9 mouse cellular contexts compared by ENCODE assay signal in the genomic region with DNA sequence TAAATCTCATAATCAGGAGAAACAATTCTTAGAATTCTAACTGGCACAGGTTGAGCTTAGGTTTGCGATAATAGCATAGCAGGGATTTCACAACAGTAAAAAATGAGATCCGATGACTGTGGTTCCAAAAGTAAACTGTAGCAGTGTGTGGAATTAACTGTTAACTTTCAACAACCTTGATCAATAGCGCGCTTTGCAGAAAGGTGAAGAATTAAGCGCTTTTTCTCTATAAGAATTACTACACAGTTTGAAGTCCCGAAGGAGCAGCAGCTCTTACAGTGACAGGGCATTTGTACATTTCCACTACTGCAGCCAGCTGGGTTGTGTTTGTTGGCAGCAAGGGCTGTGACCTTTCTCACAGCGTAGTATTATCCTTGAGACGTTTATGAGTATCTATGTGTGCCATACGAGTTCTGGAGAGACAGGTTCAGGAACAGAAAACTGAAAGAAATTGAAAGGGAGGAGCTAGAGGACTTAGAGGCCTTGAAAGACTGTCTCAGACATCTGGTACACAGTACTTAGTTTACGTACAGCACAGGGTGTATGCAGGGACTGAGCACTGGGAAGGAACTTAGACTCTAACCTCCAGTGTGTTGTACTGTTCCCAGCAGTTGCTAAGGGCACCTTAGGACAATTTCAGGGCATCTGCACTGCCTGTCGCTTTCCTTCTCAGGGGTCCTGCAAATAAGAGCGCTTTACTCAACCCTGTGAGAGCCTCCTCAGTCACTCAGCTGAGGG.
DNase-seq lines count a peak whose midpoint lies in the region; ATAC-seq and TF ChIP-seq lines count a peak whose summit lies in the region.
"Had no signal": no experiment of that assay in that cellular context is flagged by ENCODE, and none has a peak within 500 bp of the region (broad histone marks: within the 10 kb centered on the region; RNA-seq: fewer than 3 reads in every experiment).

No protein-coding gene starts in this region.

- no peak for TF ChIP-seq POLR2A in cortical plate, adult 2 months (IDR thresholded peaks at IDR 0.05; ENCODE audit: extremely low read depth, insufficient read depth, low read length)

- no peak for DNase-seq in liver, embryonic 11.5 days (ENCODE audit: low spot score)
- DNase-seq in gonadal fat pad, adult 2 months (ENCODE audit: low read depth), result peak; percentile 87
- peak; percentile 17 for DNase-seq in retina, embryonic 14.5 days (ENCODE audit: low spot score)
- DNase-seq in spleen, postnatal 4 days (ENCODE audit: low spot score in 2 of 2), result no peak
- no peak for DNase-seq in spleen, postnatal 36 days (ENCODE audit: low spot score in 2 of 2)
- DNase-seq: cerebellum, adult 11-12 months; thymus, postnatal 4 days had no signal

- no peak overlapping the region for H3K4me2 ChIP-seq in liver, embryonic 15.5 days
- H3K4me2 ChIP-seq in liver, embryonic 11.5 days, result no peak overlapping the region

- no peaks in the 10 kb centered on the region for H3K36me3 ChIP-seq in liver, embryonic 15.5 days (replicated peaks)
- H3K36me3 ChIP-seq in liver, embryonic 11.5 days (ENCODE audit: control insufficient read depth, insufficient read depth, low read length), result no peaks in the 10 kb centered on the region

- TF ChIP-seq CTCF in cortical plate, adult 2 months (IDR thresholded peaks at IDR 0.05; ENCODE audit: extremely low read depth, insufficient read depth, low read length), result no peak

- no peak overlapping the region for H3K9ac ChIP-seq in liver, embryonic 15.5 days
- H3K9ac ChIP-seq in liver, embryonic 11.5 days (ENCODE audit: low read depth, low read length), result no peak overlapping the region

- H3K4me3 ChIP-seq in liver, embryonic 15.5 days (replicated peaks), result no peak overlapping the region
- H3K4me3 ChIP-seq in liver, embryonic 11.5 days (ENCODE audit: low read depth, low read length), result no peak overlapping the region
- no peak overlapping the region for H3K4me3 ChIP-seq in cortical plate, adult 2 months (ENCODE audit: insufficient read depth, low read length)

- H3K4me1 ChIP-seq in liver, embryonic 15.5 days (replicated peaks), result no peaks in the 10 kb centered on the region
- H3K4me1 ChIP-seq in liver, embryonic 11.5 days (replicated peaks; ENCODE audit: control insufficient read depth, insufficient read depth, low read length), result no peaks in the 10 kb centered on the region
- no peaks in the 10 kb centered on the region; the same call in 1 of the 2 replicates for H3K4me1 ChIP-seq in cortical plate, adult 2 months (ENCODE audit: control insufficient read depth, insufficient read depth, low read length)

- H3K27me3 ChIP-seq in liver, embryonic 15.5 days, result no peaks in the 10 kb centered on the region
- H3K27me3 ChIP-seq in liver, embryonic 11.5 days (replicated peaks; ENCODE audit: control insufficient read depth, insufficient read depth, low read length), result no peaks in the 10 kb centered on the region

- ATAC-seq in liver, embryonic 15.5 days (ENCODE audit: insufficient read depth), result peak; percentile 58; the same call in 1 of the 2 replicates
- ATAC-seq in liver, embryonic 11.5 days (replicated peaks; ENCODE audit: low FRiP score), result no peak

- H3K9me3 ChIP-seq in liver, embryonic 15.5 days (replicated peaks), result no peaks in the 10 kb centered on the region
- H3K9me3 ChIP-seq in liver, embryonic 11.5 days (ENCODE audit: control insufficient read depth, low read length), result no peaks in the 10 kb centered on the region

- 68% methylated on average over 12 of the region's 12 CpGs for WGBS in liver, embryonic 15.5 days (ENCODE audit: insufficient replicate concordance)
- WGBS in liver, embryonic 11.5 days, result 73% methylated on average over 12 of the region's 12 CpGs

- H3K27ac ChIP-seq in liver, embryonic 15.5 days (replicated peaks), result no peak overlapping the region
- no peak overlapping the region for H3K27ac ChIP-seq in liver, embryonic 11.5 days (ENCODE audit: low read depth, low read length)
- 0 out of 2 replicates have a peak overlapping the region, but pooled peaks have one; percentile 53 for H3K27ac ChIP-seq in cortical plate, adult 2 months (ENCODE audit: insufficient read depth, low read length)

Comparison
In these comparisons a context has a peak if more than half of its experiments do, and no peak if none do; other contexts are left out.
1. DNase-seq: peak in gonadal fat pad, adult 2 months (single experiment) and retina, embryonic 14.5 days (single experiment); none in liver, embryonic 11.5 days (single experiment), spleen, postnatal 4 days (0 of 2) and spleen, postnatal 36 days (0 of 2).